Mouse (Mus musculus) limb, embryonic 14.5 days (tissue): Measurements from ENCODE around the gene Lnx2. TPM values are rescaled to one million over a fixed set of nuclear protein-coding genes. Genes with fewer than 3 reads are reported as not detected.

Source experiments
- ATAC-seq: fragments of 200-750 bp; cut with Nextera tagmentation; 2 replicates; pipeline ENCODE4 v1.8.0; 2017; ENCODE audit warnings: low read depth, moderate number of reproducible peaks, moderate TSS enrichment; ENCODE audit not compliant: low FRiP score
- DNase-seq: peaks from one replicate; pipeline ENCODE4 v3.0.0-alpha.2; 2015; ENCODE audit warnings: low spot score
- H3K27ac ChIP-seq: fragments of 300-500 bp; sonication (generic); replicated peaks from 2 replicates; pipeline ENCODE4 v1.5.1; 2014; ENCODE audit warnings: low read depth, mild to moderate bottlenecking, low read length, moderate library complexity, mixed read lengths
- H3K27me3 ChIP-seq: fragments of 300-500 bp; sonication (generic); 2 replicates; pipeline ENCODE4 v1.6.1; 2014; ENCODE audit warnings: low read length, mixed read lengths; ENCODE audit not compliant: control insufficient read depth, insufficient read depth
- H3K36me3 ChIP-seq: fragments of 300-500 bp; sonication (generic); 2 replicates; pipeline ENCODE4 v1.6.1; 2014; ENCODE audit warnings: mild to moderate bottlenecking, low read length, moderate library complexity, mixed read lengths; ENCODE audit not compliant: control insufficient read depth, insufficient read depth
- H3K4me1 ChIP-seq: fragments of 300-500 bp; sonication (generic); 2 replicates; pipeline ENCODE4 v1.6.1; 2014; ENCODE audit warnings: antibody characterized with exemption, low read length, mixed read lengths; ENCODE audit not compliant: control insufficient read depth, insufficient read depth
- H3K4me2 ChIP-seq: fragments of 300-500 bp; sonication (generic); replicated peaks from 2 replicates; pipeline ENCODE4 v1.6.1; 2014; ENCODE audit warnings: low read depth, mild to moderate bottlenecking, low read length, moderate library complexity; ENCODE audit not compliant: severe bottlenecking
- H3K4me3 ChIP-seq: fragments of 300-500 bp; sonication (generic); replicated peaks from 2 replicates; pipeline ENCODE4 v1.5.1; 2014; ENCODE audit warnings: low read length
- H3K9ac ChIP-seq: fragments of 300-500 bp; sonication (generic); 2 replicates; pipeline ENCODE4 v1.6.1; 2014; ENCODE audit warnings: mild to moderate bottlenecking, low read depth, low read length, moderate library complexity; ENCODE audit not compliant: severe bottlenecking
- H3K9me3 ChIP-seq: fragments of 300-500 bp; sonication (generic); 2 replicates; pipeline ENCODE4 v1.6.1; 2016; ENCODE audit warnings: low read length; ENCODE audit not compliant: control insufficient read depth
- POLR2A ChIP-seq: fragments of 200-500 bp; IDR thresholded peaks from 2 replicates; pipeline ENCODE4 v1.8.0; 2012; ENCODE audit warnings: inconsistent platforms, mild to moderate bottlenecking, moderate library complexity, borderline replicate concordance; ENCODE audit not compliant: insufficient read depth, insufficient read length; ENCODE audit errors: extremely low read depth
- whole genome bisulfite sequencing: fragments of 180-500 bp; shearing (Covaris S2); extraction: QIAGEN DNeasy Blood & Tissue Kit; methylation state at CpG from one replicate; pipeline ENCODE4 v1.1.7; 2014; 5-methylcytosine and 5-hydroxymethylcytosine counted together
- polyA plus RNA-seq, 2 experiments: library from polyadenylated mRNA; depleted of rRNA in 1 of 2; stranded (reverse) in 1 of 2; unstranded in 1 of 2; fragments of >200 nt; fragmentation: Nextera tagmentation in 1 of 2; extraction: Ambion mirVana in 1 of 2; gene quantifications; 2 replicates each; pipeline versions ENCODE4 v1.2.1 to v1.2.3; 2012 to 2014

Lnx2 gene
- polyA plus RNA-seq, 2 experiments = 13.7 TPM

GRCm38 (mm10) chr5:146973353-146973752, 103.0 kb downstream of the Lnx2 start:
- H3K9ac ChIP-seq = no peak overlapping the region
- H3K9me3 ChIP-seq = no peaks in the 10 kb centered on the region
- H3K4me1 ChIP-seq = no peaks in the 10 kb centered on the region
- WGBS = 93% methylated on average over 9 of the region's 9 CpGs
- ATAC-seq (no peak), DNase-seq (no peak)
- H3K27ac ChIP-seq = no peak overlapping the region
- TF ChIP-seq POLR2A = no peak
- no peak overlapping the region for H3K4me2 ChIP-seq
- no peaks in the 10 kb centered on the region for H3K36me3 ChIP-seq
- no peaks in the 10 kb centered on the region for H3K27me3 ChIP-seq
- H3K4me3 ChIP-seq = no peak overlapping the region

- no peak for TF ChIP-seq POLR2A
- 61% methylated on average over 10 of the region's 10 CpGs for WGBS
These were observed 104.4 kb downstream of the Lnx2 start for GRCm38 (mm10) chr5:146971776-146972561.

GRCm38 (mm10) chr5:146968695-146969393, 107.5 kb downstream of the Lnx2 start:
- H3K9me3 ChIP-seq = no peaks in the 10 kb centered on the region
- no peak overlapping the region for H3K27ac ChIP-seq
- no peak for DNase-seq
- WGBS = 69% methylated on average over 13 of the region's 13 CpGs
- ATAC-seq = no peak
- H3K4me2 ChIP-seq = no peak overlapping the region
- no peak overlapping the region for H3K4me3 ChIP-seq
- no peaks in the 10 kb centered on the region for H3K27me3 ChIP-seq
- H3K36me3 ChIP-seq = no peaks in the 10 kb centered on the region
- H3K4me1 ChIP-seq = peaks cover 3% of the 10 kb centered on the region; the same call in 1 of the 2 replicates
- no peak for TF ChIP-seq POLR2A
- H3K9ac ChIP-seq = no peak overlapping the region

More at GRCm38 (mm10) chr5:146971776-146972561, 104.4 kb downstream of the Lnx2 start:
- H3K27me3 ChIP-seq = no peaks in the 10 kb centered on the region
- H3K9me3 ChIP-seq = no peaks in the 10 kb centered on the region
- H3K9ac ChIP-seq = no peak overlapping the region
- no peaks in the 10 kb centered on the region for H3K4me1 ChIP-seq
- no peaks in the 10 kb centered on the region for H3K36me3 ChIP-seq
- no peak overlapping the region for H3K27ac ChIP-seq
- ATAC-seq (no peak), DNase-seq (no peak)
- H3K4me3 ChIP-seq = no peak overlapping the region
- no peak overlapping the region for H3K4me2 ChIP-seq

Other genes with a start within 250 kb of the Lnx2 start
- 232 and 505 TPM in 2 replicates for gene Rpl21, start 243.7 kb downstream of the Lnx2 start, polyA plus RNA-seq (2012; rRNA removed)
- gene Rpl21, start 243.7 kb downstream of the Lnx2 start, polyA plus RNA-seq (2014; fragmentation: Nextera tagmentation; extraction: Ambion mirVana) = 689 and 720 TPM in 2 replicates
- 5.9 and 7.8 TPM in 2 replicates for gene Rasl11a, start 231.5 kb downstream of the Lnx2 start, polyA plus RNA-seq (2012; rRNA removed)
- gene Rasl11a, start 231.5 kb downstream of the Lnx2 start, polyA plus RNA-seq (2014; fragmentation: Nextera tagmentation; extraction: Ambion mirVana) = 8.4 and 9.3 TPM in 2 replicates
- 77.7 and 87.0 TPM in 2 replicates for gene Gtf3a, start 127.9 kb downstream of the Lnx2 start, polyA plus RNA-seq (2012; rRNA removed)
- 100 and 101 TPM in 2 replicates for gene Gtf3a, start 127.9 kb downstream of the Lnx2 start, polyA plus RNA-seq (2014; fragmentation: Nextera tagmentation; extraction: Ambion mirVana)
- gene Mtif3, start 112.8 kb downstream of the Lnx2 start, polyA plus RNA-seq (2012; rRNA removed) = 12.5 and 14.5 TPM in 2 replicates
- gene Mtif3, start 112.8 kb downstream of the Lnx2 start, polyA plus RNA-seq (2014; fragmentation: Nextera tagmentation; extraction: Ambion mirVana) = 24.8 and 27.2 TPM in 2 replicates
- 82.7 and 104 TPM in 2 replicates for gene Polr1d, start 464 bp upstream of the Lnx2 start, polyA plus RNA-seq (2012; rRNA removed)
- gene Polr1d, start 464 bp upstream of the Lnx2 start, polyA plus RNA-seq (2014; fragmentation: Nextera tagmentation; extraction: Ambion mirVana) = 144 and 148 TPM in 2 replicates
- gene Gsx1, start 112.1 kb upstream of the Lnx2 start, polyA plus RNA-seq (2012; rRNA removed) = not detected in 2 replicates
- gene Gsx1, start 112.1 kb upstream of the Lnx2 start, polyA plus RNA-seq (2014; fragmentation: Nextera tagmentation; extraction: Ambion mirVana) = not detected in 2 replicates
- not detected in 2 replicates for gene Pdx1, start 193.4 kb upstream of the Lnx2 start, polyA plus RNA-seq (2012; rRNA removed)
- not detected in 2 replicates for gene Pdx1, start 193.4 kb upstream of the Lnx2 start, polyA plus RNA-seq (2014; fragmentation: Nextera tagmentation; extraction: Ambion mirVana)
- gene Cdx2, start 230.7 kb upstream of the Lnx2 start, polyA plus RNA-seq (2012; rRNA removed) = 0.03 TPM in 1 of 2 replicates, not detected in the other
- gene Cdx2, start 230.7 kb upstream of the Lnx2 start, polyA plus RNA-seq (2014; fragmentation: Nextera tagmentation; extraction: Ambion mirVana) = not detected in 2 replicates
- gene Urad, start 245.9 kb upstream of the Lnx2 start, polyA plus RNA-seq (2012; rRNA removed) = not detected in 2 replicates
- not detected in 2 replicates for gene Urad, start 245.9 kb upstream of the Lnx2 start, polyA plus RNA-seq (2014; fragmentation: Nextera tagmentation; extraction: Ambion mirVana)